Mouse (Mus musculus) embryonic fibroblast, embryonic 13.5 days (primary cell): Measurements from ENCODE around the gene Slc18a3. TPM values are rescaled to one million over a fixed set of nuclear protein-coding genes. Genes with fewer than 3 reads are reported as not detected.

Experiments used
- H3K27ac ChIP-seq: 2 replicates; pipeline ENCODE4 v1.5.1; 2012; ENCODE audit warnings: low read length, control low read depth, inconsistent platforms; ENCODE audit not compliant: insufficient read depth
- H3K4me1 ChIP-seq: 2 replicates; pipeline ENCODE4 v1.6.1; 2011; ENCODE audit warnings: low read length; ENCODE audit not compliant: control insufficient read depth, insufficient read depth
- H3K4me3 ChIP-seq: 2 replicates; pipeline ENCODE4 v1.5.1; 2011; ENCODE audit warnings: mild to moderate bottlenecking, control low read depth, low read length; ENCODE audit not compliant: insufficient read depth
- CTCF ChIP-seq: IDR thresholded peaks from 2 replicates; pipeline ENCODE4 v1.5.1; 2011; ENCODE audit warnings: mild to moderate bottlenecking, control low read depth, low read length, moderate library complexity, borderline replicate concordance; ENCODE audit not compliant: insufficient read depth
- POLR2A ChIP-seq: IDR thresholded peaks from 2 replicates; pipeline ENCODE4 v1.6.1; 2011; ENCODE audit warnings: low read depth, mild to moderate bottlenecking, control low read depth, low read length, moderate library complexity
- polyA plus RNA-seq: library from polyadenylated mRNA; stranded (reverse); fragments of >200 nt; gene quantifications from 2 replicates; pipeline ENCODE4 v1.2.4, GENCODE M21; 2011; ENCODE audit warnings: low read depth; ENCODE audit not compliant: missing spikeins, insufficient read length

Gene Slc18a3
- polyA plus RNA-seq: not detected in 2 replicates

DNA sequence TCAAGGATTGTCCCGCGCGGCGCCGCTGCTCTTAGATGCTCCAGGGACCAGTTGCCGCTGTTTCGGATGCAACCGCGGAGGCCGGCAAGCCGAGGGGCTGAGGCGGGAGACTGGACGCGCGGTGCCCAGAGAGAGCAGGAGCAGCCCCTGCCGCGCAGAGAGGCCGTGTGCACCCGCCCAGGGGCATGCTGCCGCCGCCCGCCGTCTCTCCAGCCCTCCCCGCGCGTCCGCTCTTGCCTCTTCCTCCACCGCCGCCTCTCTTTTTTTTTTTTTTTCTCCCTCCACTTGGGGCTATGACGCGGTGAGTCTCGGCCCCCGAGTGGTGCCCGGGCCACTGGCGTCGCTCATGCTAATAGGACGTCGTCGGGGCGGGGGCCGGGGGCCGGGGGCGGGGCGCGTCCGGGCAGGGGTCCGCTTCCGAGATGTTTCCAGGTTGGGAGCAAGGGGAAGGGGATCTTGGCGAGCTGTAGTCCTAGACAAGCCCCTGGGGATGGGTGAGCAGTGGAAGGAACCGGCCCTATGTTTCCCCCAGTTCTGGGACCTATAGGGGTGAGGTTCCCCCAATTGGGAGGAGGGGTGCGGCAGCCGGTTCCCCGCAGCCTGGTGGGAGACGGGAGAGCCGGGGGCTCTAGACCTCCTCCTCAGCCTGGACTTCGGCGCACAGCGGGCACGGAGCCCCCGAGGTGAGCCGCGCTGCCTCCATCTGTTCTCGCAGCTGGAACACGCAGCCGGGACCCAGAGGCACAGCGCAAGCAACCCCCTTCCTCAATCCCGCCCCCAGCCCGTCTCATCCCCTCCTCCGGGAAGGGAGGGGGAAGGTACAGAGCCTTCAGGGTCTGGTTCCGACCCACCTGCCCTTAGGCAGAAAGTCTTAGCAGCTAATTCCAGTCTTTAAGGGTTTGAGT lies at the start of gene Slc18a3:
Slc18a3 (minus strand) TSS at position 250 of the 905 bp plus-strand sequence.
- TF ChIP-seq POLR2A (no peak), CTCF (no peak)
- Histone ChIP-seq H3K4me1 (no peaks in the 10 kb centered on the region), H3K4me3 (0 out of 2 replicates have a peak within 1 kb of the TSS, but pooled peaks have one; percentile 5), H3K27ac (no peak within 1 kb of the TSS)

DNA sequence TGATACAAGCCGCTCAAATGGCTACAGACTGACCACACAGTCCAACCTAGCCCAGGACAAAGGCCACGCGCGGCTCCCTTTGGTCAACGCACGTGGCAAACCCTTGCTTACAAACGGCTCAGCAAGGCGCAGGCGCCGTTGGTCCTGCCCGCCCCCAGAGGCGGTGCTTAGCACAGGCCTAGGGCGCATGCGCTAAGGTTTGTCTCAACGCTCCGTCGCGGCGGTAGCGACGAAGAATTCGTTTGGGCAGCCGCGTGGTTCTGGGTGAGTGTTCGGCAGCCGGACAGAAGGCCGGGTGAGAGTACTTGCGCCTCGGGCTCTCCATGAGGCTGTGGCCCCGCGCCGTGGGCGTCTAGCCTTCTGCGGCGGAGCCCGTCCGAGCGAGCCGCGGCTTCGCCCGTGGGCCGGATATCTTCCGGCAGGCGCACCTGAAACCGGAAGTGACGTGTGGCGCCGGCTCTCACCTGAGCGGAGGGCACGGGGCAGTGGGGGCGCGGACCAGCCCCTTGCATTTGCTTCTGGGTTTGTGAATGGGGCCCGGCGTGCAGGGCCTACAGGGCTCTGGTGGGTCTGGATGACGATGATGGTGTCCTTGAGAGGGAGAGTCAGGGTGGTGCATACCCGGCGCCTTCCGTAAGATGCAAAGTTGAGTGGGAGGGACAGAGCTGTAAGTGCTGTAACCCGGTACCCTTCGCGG lies 48.8 kb upstream of the Slc18a3 start, which contains the start of gene Ercc6:
Ercc6 (plus strand) TSS at position 186 of the 697 bp plus-strand sequence.
- Histone ChIP-seq H3K4me1 (peaks cover 6% of the 10 kb centered on the region; the same call in 1 of the 2 replicates), H3K4me3 (peak within 1 kb of the TSS; percentile 76), H3K27ac (peak within 1 kb of the TSS; percentile 32; the same call in 1 of the 2 replicates)
- TF ChIP-seq POLR2A (peak; percentile 97), CTCF (no peak)

DNA sequence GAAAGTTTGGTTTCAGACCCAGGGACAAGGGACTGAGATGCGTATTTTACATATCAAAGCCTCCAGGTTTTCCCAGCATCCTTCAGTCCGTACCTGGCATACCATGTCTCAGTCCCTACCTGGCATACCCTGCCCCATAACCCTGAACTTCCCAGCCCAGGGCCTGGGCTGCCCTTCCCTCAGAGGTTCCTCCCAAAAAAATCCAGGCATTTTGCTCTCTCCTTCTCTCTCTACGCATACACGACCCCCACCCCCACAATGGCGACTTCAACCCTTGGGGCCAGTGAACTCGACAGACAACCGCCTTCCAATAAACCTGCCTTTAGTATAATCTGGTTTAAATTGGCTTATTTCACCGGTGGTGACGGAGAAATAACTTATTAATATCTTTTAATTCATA lies 48.3 kb upstream of the Slc18a3 start:
- H3K4me3 ChIP-seq: no peak overlapping the region
- peaks cover 6% of the 10 kb centered on the region; the same call in 1 of the 2 replicates for H3K4me1 ChIP-seq
- no peak for TF ChIP-seq POLR2A
- no peak for TF ChIP-seq CTCF
- no peak overlapping the region for H3K27ac ChIP-seq

- H3K4me3 ChIP-seq: no peak overlapping the region
- no peak overlapping the region for H3K27ac ChIP-seq
- TF ChIP-seq POLR2A (no peak), CTCF (no peak)
- peaks cover 3% of the 10 kb centered on the region; the same call in 1 of the 2 replicates for H3K4me1 ChIP-seq
Observed at GRCm38 (mm10) chr14:32509443-32509961, 44.9 kb upstream of the Slc18a3 start.

- Histone ChIP-seq H3K4me3 (no peak overlapping the region), H3K4me1 (peaks cover 3% of the 10 kb centered on the region; the same call in 1 of the 2 replicates), H3K27ac (no peak overlapping the region)
- TF ChIP-seq POLR2A (no peak), CTCF (no peak)
Observed at GRCm38 (mm10) chr14:32508105-32508835, 43.6 kb upstream of the Slc18a3 start.

DNA sequence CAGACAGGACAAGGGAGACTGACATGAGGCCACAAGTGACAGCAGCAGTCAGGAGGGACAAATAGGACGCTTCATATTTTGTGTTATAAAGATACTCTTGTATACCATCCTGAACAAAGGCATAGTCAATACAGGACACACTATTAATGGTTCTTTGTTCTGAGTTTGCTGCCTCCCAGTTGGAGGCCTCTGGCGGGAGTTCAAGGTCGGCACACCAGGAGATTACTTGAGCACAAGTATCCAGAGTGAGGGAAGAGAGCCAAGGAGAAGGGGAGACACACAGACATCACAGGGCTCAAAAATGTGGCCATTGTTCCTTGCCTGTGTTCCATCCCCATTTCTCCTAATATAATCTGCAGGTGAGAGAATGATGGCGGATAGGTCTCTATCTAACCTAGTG lies 42.6 kb upstream of the Slc18a3 start:
- H3K4me1 ChIP-seq: peaks cover 3% of the 10 kb centered on the region; the same call in 1 of the 2 replicates
- H3K4me3 ChIP-seq: no peak overlapping the region
- TF ChIP-seq CTCF (no peak), POLR2A (no peak)
- no peak overlapping the region for H3K27ac ChIP-seq

- Histone ChIP-seq H3K4me3 (no peak overlapping the region), H3K4me1 (peaks cover 3% of the 10 kb centered on the region; the same call in 1 of the 2 replicates), H3K27ac (peak overlapping the region; percentile 38; the same call in 1 of the 2 replicates)
- TF ChIP-seq POLR2A (no peak), CTCF (no peak)
Observed at GRCm38 (mm10) chr14:32506329-32506728, 41.7 kb upstream of the Slc18a3 start.

- no peak overlapping the region for H3K27ac ChIP-seq
- peaks cover 3% of the 10 kb centered on the region; the same call in 1 of the 2 replicates for H3K4me1 ChIP-seq
- H3K4me3 ChIP-seq: no peak overlapping the region
- TF ChIP-seq CTCF (no peak), POLR2A (no peak)
Observed at GRCm38 (mm10) chr14:32503897-32504296, 39.2 kb upstream of the Slc18a3 start.

- peaks cover 3% of the 10 kb centered on the region; the same call in 1 of the 2 replicates for H3K4me1 ChIP-seq
- no peak for TF ChIP-seq POLR2A
- TF ChIP-seq CTCF: no peak
- no peak overlapping the region for H3K27ac ChIP-seq
- H3K4me3 ChIP-seq: no peak overlapping the region
Observed at GRCm38 (mm10) chr14:32502764-32503688, 38.4 kb upstream of the Slc18a3 start.
